Mouse (Mus musculus) activated CD4-positive, CD25-positive, alpha-beta regulatory T cell, adult 9 weeks (primary cell): ENCODE data around the gene Olfr790. TPM values are rescaled to one million over a fixed set of nuclear protein-coding genes. Genes with fewer than 3 reads are reported as not detected.

Experiments used
- polyA plus RNA-seq: library from polyadenylated mRNA; unstranded; fragments of 100-300 nt; shearing (Covaris generic); gene quantifications from one replicate; pipeline ENCODE4 v1.2.1, GENCODE M21; 2017

Olfr790 gene
- polyA plus RNA-seq = not detected

DNA sequence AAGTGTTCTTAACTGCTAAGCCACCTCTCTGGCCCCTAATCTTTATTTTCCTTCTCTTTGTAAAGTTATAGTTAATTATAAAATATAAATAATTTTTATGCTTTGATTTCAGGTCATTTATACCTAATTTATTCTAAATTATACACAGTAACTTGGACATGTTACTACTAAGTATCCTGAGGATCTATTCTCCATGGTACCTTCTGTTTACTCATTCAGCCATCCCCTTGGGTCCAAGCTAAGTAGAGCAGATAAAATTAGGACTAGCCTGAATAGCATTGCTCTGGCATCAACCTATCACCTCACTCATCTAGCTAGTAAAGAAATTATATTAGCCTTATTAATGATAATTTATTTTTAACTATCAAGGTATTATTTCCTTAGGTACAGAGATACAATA lies at the start of gene Olfr790:
TSS of gene Olfr790 (plus strand) at position 301 of the 400 bp plus-strand sequence.

DNA sequence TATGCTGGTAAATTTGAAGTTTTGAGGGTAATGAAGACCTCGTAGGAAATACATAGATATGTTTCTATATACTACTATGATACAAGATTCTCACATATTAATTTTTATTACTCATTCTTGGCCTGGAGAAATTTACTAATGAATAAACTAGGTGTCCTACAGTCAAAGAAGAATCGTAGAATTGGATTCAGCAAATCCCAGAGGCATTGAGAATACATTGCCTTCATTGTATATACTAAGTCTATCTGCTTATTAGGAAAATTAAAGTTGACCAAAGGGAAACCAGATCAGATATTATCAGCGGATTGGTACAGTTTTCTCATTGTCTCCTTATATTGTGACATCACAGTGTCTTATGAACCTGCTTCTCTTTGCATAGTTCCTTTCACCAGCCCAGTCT lies 36.7 kb upstream of the Olfr790 start, which contains the start of gene Olfr787:
TSS of gene Olfr787 (plus strand) at position 301 of the 400 bp plus-strand sequence.

DNA sequence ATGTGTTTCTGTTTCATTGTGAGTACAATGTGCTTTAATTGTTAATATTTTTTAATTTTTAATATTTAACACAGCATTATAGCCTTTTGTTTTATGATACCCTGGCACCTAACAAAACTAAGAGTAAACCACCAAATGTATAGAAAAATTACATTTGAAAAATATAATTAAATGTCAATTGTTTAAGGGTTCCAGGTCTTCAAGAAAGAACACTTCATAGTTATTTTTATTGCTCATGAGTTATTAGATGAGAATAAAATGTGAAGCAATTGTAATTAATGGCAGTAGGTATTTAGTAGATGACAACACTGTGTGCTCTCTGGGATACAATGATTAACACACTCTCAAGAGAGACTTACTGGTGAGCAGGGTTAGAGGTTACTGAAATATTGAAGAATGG lies 27.6 kb upstream of the Olfr790 start, which contains the start of gene Olfr788:
TSS of gene Olfr788 (plus strand) at position 301 of the 400 bp plus-strand sequence.

DNA sequence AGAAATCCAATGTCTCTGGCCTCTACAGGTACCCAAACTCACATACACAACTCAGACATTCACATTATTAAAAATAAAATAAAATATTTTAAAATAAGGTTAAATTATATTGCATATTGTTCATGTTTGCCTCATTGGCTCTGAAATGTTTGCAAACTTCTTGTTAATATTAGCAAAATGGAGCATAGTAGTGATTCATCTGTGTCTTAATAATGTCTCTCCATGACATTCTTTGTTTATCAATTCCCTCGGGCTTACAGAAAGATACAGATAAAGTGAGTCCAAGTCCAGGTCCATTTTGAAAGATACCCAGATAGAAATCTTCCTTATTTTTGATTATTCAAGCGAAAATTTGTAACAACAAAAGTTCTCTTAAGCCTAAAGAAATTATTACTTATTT lies 13.8 kb upstream of the Olfr790 start, which contains the start of gene Olfr789:
TSS of gene Olfr789 (plus strand) at position 301 of the 400 bp plus-strand sequence.

GRCm38 (mm10) chr10:129521492-129521891 lies 23.2 kb downstream of the Olfr790 start, which contains the start of gene Olfr791:
TSS of gene Olfr791 (plus strand) at chr10:129521792.

GRCm38 (mm10) chr10:129538862-129539261 lies 40.6 kb downstream of the Olfr790 start, which contains the start of gene Olfr792:
TSS of gene Olfr792 (plus strand) at chr10:129539162.

Other genes with a start within 250 kb of the Olfr790 start
- gene Olfr776, start 239.4 kb upstream of the Olfr790 start, polyA plus RNA-seq = not detected
- gene Olfr777, start 227.0 kb upstream of the Olfr790 start, polyA plus RNA-seq = not detected
- gene Olfr780, start 180.4 kb upstream of the Olfr790 start, polyA plus RNA-seq = not detected
- gene Olfr781, start 169.6 kb upstream of the Olfr790 start, polyA plus RNA-seq = not detected
- gene Olfr782, start 149.6 kb upstream of the Olfr790 start, polyA plus RNA-seq = not detected
- not detected for gene Olfr784, start 114.4 kb upstream of the Olfr790 start, polyA plus RNA-seq
- not detected for gene Olfr785, start 93.1 kb upstream of the Olfr790 start, polyA plus RNA-seq
- gene Olfr786, start 71.2 kb upstream of the Olfr790 start, polyA plus RNA-seq = not detected
- 0.05 TPM for gene Olfr787, start 36.6 kb upstream of the Olfr790 start, polyA plus RNA-seq
- not detected for gene Olfr788, start 27.5 kb upstream of the Olfr790 start, polyA plus RNA-seq
- gene Olfr789, start 13.7 kb upstream of the Olfr790 start, polyA plus RNA-seq = not detected
- gene Olfr791, start 23.3 kb downstream of the Olfr790 start, polyA plus RNA-seq = not detected
- not detected for gene Olfr792, start 40.7 kb downstream of the Olfr790 start, polyA plus RNA-seq
- gene Olfr794, start 69.2 kb downstream of the Olfr790 start, polyA plus RNA-seq = not detected
- not detected for gene Olfr796, start 114.1 kb downstream of the Olfr790 start, polyA plus RNA-seq
- gene Olfr798, start 129.4 kb downstream of the Olfr790 start, polyA plus RNA-seq = not detected
- not detected for gene Olfr799, start 139.0 kb downstream of the Olfr790 start, polyA plus RNA-seq
- gene Olfr800, start 159.2 kb downstream of the Olfr790 start, polyA plus RNA-seq = not detected
- gene Olfr801, start 175.4 kb downstream of the Olfr790 start, polyA plus RNA-seq = not detected
- gene Olfr802, start 189.7 kb downstream of the Olfr790 start, polyA plus RNA-seq = not detected
- not detected for gene Olfr803, start 195.8 kb downstream of the Olfr790 start, polyA plus RNA-seq
- gene Olfr804, start 204.7 kb downstream of the Olfr790 start, polyA plus RNA-seq = not detected
- not detected for gene Olfr805, start 230.9 kb downstream of the Olfr790 start, polyA plus RNA-seq
- gene Olfr806, start 243.4 kb downstream of the Olfr790 start, polyA plus RNA-seq = not detected